Mouse (Mus musculus) liver, embryonic 15.5 days (tissue): ENCODE measurements around the gene Pkig. TPM values are rescaled to one million over a fixed set of nuclear protein-coding genes. Genes with fewer than 3 reads are reported as not detected.

ENCODE experiments used
- ATAC-seq: fragments of 200-750 bp; cut with Nextera tagmentation; 2 replicates; pipeline ENCODE4 v1.8.0; 2017; ENCODE audit warnings: moderate number of reproducible peaks, mild to moderate bottlenecking, moderate library complexity; ENCODE audit not compliant: insufficient read depth
- H3K27ac ChIP-seq: fragments of 300-500 bp; sonication (generic); replicated peaks from 2 replicates; pipeline ENCODE4 v1.5.1; 2015; ENCODE audit warnings: mild to moderate bottlenecking, inconsistent platforms
- H3K27me3 ChIP-seq: fragments of 300-500 bp; sonication (generic); 2 replicates; pipeline ENCODE4 v1.6.1; 2015; ENCODE audit warnings: mild to moderate bottlenecking, inconsistent platforms
- H3K36me3 ChIP-seq: fragments of 300-500 bp; sonication (generic); replicated peaks from 2 replicates; pipeline ENCODE4 v1.6.1; 2015; ENCODE audit warnings: moderate library complexity, mild to moderate bottlenecking, inconsistent platforms
- H3K4me1 ChIP-seq: fragments of 300-500 bp; sonication (generic); replicated peaks from 2 replicates; pipeline ENCODE4 v1.6.1; 2015; ENCODE audit warnings: inconsistent platforms
- H3K4me2 ChIP-seq: fragments of 300-500 bp; sonication (generic); 2 replicates; pipeline ENCODE4 v1.6.1; 2015; ENCODE audit warnings: moderate library complexity, mild to moderate bottlenecking, inconsistent platforms
- H3K4me3 ChIP-seq: fragments of 300-500 bp; sonication (generic); replicated peaks from 2 replicates; pipeline ENCODE4 v1.5.1; 2015; ENCODE audit warnings: mild to moderate bottlenecking, inconsistent platforms
- H3K9ac ChIP-seq: fragments of 300-500 bp; sonication (generic); 2 replicates; pipeline ENCODE4 v1.6.1; 2015; ENCODE audit warnings: moderate library complexity, mild to moderate bottlenecking, inconsistent platforms
- H3K9me3 ChIP-seq: fragments of 300-500 bp; sonication (generic); replicated peaks from 2 replicates; pipeline ENCODE4 v1.6.1; 2016; ENCODE audit warnings: inconsistent platforms
- WGBS: fragments of 180-500 bp; shearing (Covaris S2); methylation state at CpG from one replicate; pipeline ENCODE4 v1.1.7; 2015; ENCODE audit warnings: mixed read lengths; ENCODE audit not compliant: insufficient replicate concordance; 5-methylcytosine and 5-hydroxymethylcytosine counted together
- polyA plus RNA-seq: library from polyadenylated mRNA; unstranded; fragments of >200 nt; fragmentation: Nextera tagmentation; extraction: Ambion mirVana; gene quantifications from 2 replicates; pipeline ENCODE4 v1.2.1, GENCODE M21; 2015

Gene Pkig
- polyA plus RNA-seq = 93.3 and 95.5 TPM in 2 replicates

- Histone ChIP-seq H3K9me3 (no peaks in the 10 kb centered on the region), H3K36me3 (0 out of 2 replicates have a peak, but pooled peaks cover 4% of the 10 kb centered on the region), H3K9ac (peak within 1 kb of the TSS; percentile 89), H3K27me3 (no peaks in the 10 kb centered on the region), H3K4me1 (peaks cover 46% of the 10 kb centered on the region), H3K27ac (peak within 1 kb of the TSS; percentile 85), H3K4me3 (peak within 1 kb of the TSS; percentile 96), H3K4me2 (peak within 1 kb of the TSS; percentile 88)
- under 1% methylated on average over 71 of the region's 71 CpGs for WGBS
- ATAC-seq = peak; percentile 87
These were observed at the start of gene Pkig for GRCm38 (mm10) chr2:163657975-163658886. Pkig (plus strand) TSS chr2:163658386.

GRCm38 (mm10) chr2:163609281-163609975 is 48.8 kb upstream of the Pkig start:
- Histone ChIP-seq H3K4me1 (peaks cover 18% of the 10 kb centered on the region), H3K4me3 (no peak overlapping the region), H3K9me3 (no peaks in the 10 kb centered on the region), H3K9ac (no peak overlapping the region), H3K27me3 (no peaks in the 10 kb centered on the region), H3K36me3 (peaks cover 59% of the 10 kb centered on the region), H3K4me2 (no peak overlapping the region), H3K27ac (no peak overlapping the region)
- ATAC-seq = no peak
- WGBS = 80% methylated on average over 12 of the region's 12 CpGs

GRCm38 (mm10) chr2:163611176-163611575 is 47.0 kb upstream of the Pkig start:
- Histone ChIP-seq H3K36me3 (peaks cover 77% of the 10 kb centered on the region), H3K4me3 (no peak overlapping the region), H3K27me3 (no peaks in the 10 kb centered on the region), H3K4me1 (peaks cover 7% of the 10 kb centered on the region; the same call in 1 of the 2 replicates), H3K4me2 (no peak overlapping the region), H3K27ac (no peak overlapping the region), H3K9ac (no peak overlapping the region), H3K9me3 (no peaks in the 10 kb centered on the region)
- ATAC-seq = no peak
- WGBS = 75% methylated on average over 9 of the region's 9 CpGs

GRCm38 (mm10) chr2:163613206-163613605 is 45.0 kb upstream of the Pkig start:
- WGBS = 93% methylated on average over 5 of the region's 5 CpGs
- peaks cover 86% of the 10 kb centered on the region for H3K36me3 ChIP-seq

GRCm38 (mm10) chr2:163613990-163614389 is 44.2 kb upstream of the Pkig start:
- H3K4me1 ChIP-seq = peaks cover 3% of the 10 kb centered on the region; the same call in 1 of the 2 replicates
- H3K4me3 ChIP-seq = no peak overlapping the region
- 87% methylated on average over 4 of the region's 4 CpGs for WGBS
- no peaks in the 10 kb centered on the region for H3K9me3 ChIP-seq
- H3K36me3 ChIP-seq = peaks cover 94% of the 10 kb centered on the region
- no peak overlapping the region for H3K4me2 ChIP-seq
- H3K27ac ChIP-seq = no peak overlapping the region
- no peak overlapping the region for H3K9ac ChIP-seq
- H3K27me3 ChIP-seq = no peaks in the 10 kb centered on the region
- no peak for ATAC-seq

More at GRCm38 (mm10) chr2:163613206-163613605, 45.0 kb upstream of the Pkig start:
- H3K27me3 ChIP-seq = no peaks in the 10 kb centered on the region
- H3K27ac ChIP-seq = no peak overlapping the region
- H3K9ac ChIP-seq = no peak overlapping the region
- no peak overlapping the region for H3K4me2 ChIP-seq
- no peaks in the 10 kb centered on the region for H3K9me3 ChIP-seq
- peaks cover 3% of the 10 kb centered on the region; the same call in 1 of the 2 replicates for H3K4me1 ChIP-seq
- ATAC-seq = no peak
- no peak overlapping the region for H3K4me3 ChIP-seq

GRCm38 (mm10) chr2:163615401-163615800 is 42.8 kb upstream of the Pkig start:
- Histone ChIP-seq H3K4me3 (no peak overlapping the region), H3K27me3 (no peaks in the 10 kb centered on the region), H3K9ac (no peak overlapping the region), H3K36me3 (peaks cover 99% of the 10 kb centered on the region), H3K4me2 (no peak overlapping the region), H3K9me3 (no peaks in the 10 kb centered on the region), H3K27ac (0 out of 2 replicates have a peak overlapping the region, but pooled peaks have one; percentile 16), H3K4me1 (peaks cover 9% of the 10 kb centered on the region; the same call in 1 of the 2 replicates)
- WGBS = 89% methylated on average over 9 of the region's 9 CpGs
- no peak for ATAC-seq

- 73% methylated on average over 4 of the region's 4 CpGs for WGBS
- peaks cover 99% of the 10 kb centered on the region for H3K36me3 ChIP-seq
- no peak overlapping the region; the same call in 1 of the 2 replicates for H3K27ac ChIP-seq
- H3K9ac ChIP-seq = no peak overlapping the region
- peaks cover 12% of the 10 kb centered on the region; the same call in 1 of the 2 replicates for H3K4me1 ChIP-seq
- H3K9me3 ChIP-seq = no peaks in the 10 kb centered on the region
- no peaks in the 10 kb centered on the region for H3K27me3 ChIP-seq
- no peak overlapping the region for H3K4me2 ChIP-seq
- H3K4me3 ChIP-seq = no peak overlapping the region
- ATAC-seq = no peak
These were observed 42.1 kb upstream of the Pkig start for GRCm38 (mm10) chr2:163615906-163616651.

GRCm38 (mm10) chr2:163616652-163617227 is 41.4 kb upstream of the Pkig start:
- H3K27ac ChIP-seq = peak overlapping the region; percentile 24
- WGBS = 62% methylated on average over 3 of the region's 3 CpGs
- no peaks in the 10 kb centered on the region for H3K27me3 ChIP-seq
- no peaks in the 10 kb centered on the region for H3K9me3 ChIP-seq
- H3K4me1 ChIP-seq = peaks cover 14% of the 10 kb centered on the region; the same call in 1 of the 2 replicates
- no peak overlapping the region for H3K4me3 ChIP-seq
- no peak overlapping the region for H3K4me2 ChIP-seq
- H3K9ac ChIP-seq = no peak overlapping the region
- ATAC-seq = 0 out of 2 replicates have a peak, but pooled peaks have one; percentile 13
- H3K36me3 ChIP-seq = peaks cover 100% of the 10 kb centered on the region

GRCm38 (mm10) chr2:163617232-163617863 is 40.8 kb upstream of the Pkig start:
- 79% methylated on average over 3 of the region's 3 CpGs for WGBS
- H3K36me3 ChIP-seq = peaks cover 100% of the 10 kb centered on the region
- H3K9ac ChIP-seq = no peak overlapping the region
- no peaks in the 10 kb centered on the region for H3K27me3 ChIP-seq
- H3K4me1 ChIP-seq = peaks cover 14% of the 10 kb centered on the region; the same call in 1 of the 2 replicates
- H3K9me3 ChIP-seq = no peaks in the 10 kb centered on the region
- no peak overlapping the region for H3K4me2 ChIP-seq
- H3K27ac ChIP-seq = peak overlapping the region; percentile 24; the same call in 1 of the 2 replicates
- no peak overlapping the region for H3K4me3 ChIP-seq
- ATAC-seq = no peak

- Histone ChIP-seq H3K27me3 (no peaks in the 10 kb centered on the region), H3K9ac (no peak overlapping the region), H3K27ac (no peak overlapping the region), H3K36me3 (peaks cover 100% of the 10 kb centered on the region), H3K9me3 (no peaks in the 10 kb centered on the region), H3K4me3 (no peak overlapping the region), H3K4me2 (no peak overlapping the region), H3K4me1 (peaks cover 18% of the 10 kb centered on the region; the same call in 1 of the 2 replicates)
- ATAC-seq = no peak
- 84% methylated on average over 4 of the region's 4 CpGs for WGBS
These were observed 40.3 kb upstream of the Pkig start for GRCm38 (mm10) chr2:163617874-163618273.
